Mouse (Mus musculus): Measurements from ENCODE around the gene Zfp341.

DNA sequence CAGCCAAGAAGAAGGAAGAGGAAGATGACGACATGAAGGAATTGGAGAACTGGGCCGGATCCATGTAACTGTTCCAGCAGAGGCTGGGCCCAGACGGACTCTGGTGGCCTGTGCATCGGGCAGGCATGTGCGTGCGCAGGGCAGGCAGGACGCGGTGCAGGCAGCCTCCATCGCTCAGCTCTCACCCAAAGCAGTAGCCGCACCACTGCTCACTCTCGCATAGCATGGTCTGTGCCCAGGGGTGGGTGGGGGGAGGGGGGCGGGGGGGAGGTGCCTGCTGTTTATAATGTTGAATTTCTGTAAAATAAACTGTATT lies 80.8 kb downstream of the Zfp341 start:
- no peak for TF ChIP-seq POLR2A (IDR thresholded peaks at IDR 0.05; ENCODE audit: low read depth, low read length)
- TF ChIP-seq CTCF (IDR thresholded peaks at IDR 0.05; ENCODE audit: extremely low read depth, insufficient read length, insufficient replicate concordance, low read depth, low read length): no peak
